Mouse (Mus musculus) ovary, adult 18-20 months (tissue): Measurements from ENCODE around the gene Olfr718-ps1.
"Not testable (repeated sequence)": the region's sequence is repeated elsewhere in the genome, so short reads cannot be mapped to it uniquely, and the experiment has no call there.

Source experiments
- DNase-seq: peaks from one replicate; pipeline ENCODE4 v3.0.0; 2022; ENCODE audit warnings: low spot score, mixed read lengths

The Olfr718-ps1 gene

GRCm38 (mm10) chr5:143147481-143147880, at the start of gene Olfr718-ps1:
Gene Olfr718-ps1, minus strand, starts transcription at chr5:143147581.
- DNase-seq, result no peak

GRCm38 (mm10) chr5:143196506-143196905, 49.1 kb upstream of the Olfr718-ps1 start:
- no peak for DNase-seq

- DNase-seq, result no peak
These were observed 47.8 kb upstream of the Olfr718-ps1 start for GRCm38 (mm10) chr5:143195166-143195565.

- not testable (repeated sequence) for DNase-seq
These were observed 47.4 kb upstream of the Olfr718-ps1 start for GRCm38 (mm10) chr5:143194747-143195146.

GRCm38 (mm10) chr5:143192806-143193205, 45.4 kb upstream of the Olfr718-ps1 start:
- DNase-seq, result no peak

- not testable (repeated sequence) for DNase-seq
These were observed 40.6 kb upstream of the Olfr718-ps1 start for GRCm38 (mm10) chr5:143188014-143188413.

GRCm38 (mm10) chr5:143180255-143181076, 33.1 kb upstream of the Olfr718-ps1 start, which contains the start of the genes Rbak and Spdye4b:
Gene Rbak, minus strand, starts transcription at chr5:143180775.
Gene Spdye4b, plus strand, starts transcription at chr5:143181017.
- DNase-seq, result peak; percentile 92

GRCm38 (mm10) chr5:143179179-143179578, 31.8 kb upstream of the Olfr718-ps1 start:
- no peak for DNase-seq

- DNase-seq, result no peak
These were observed 30.3 kb upstream of the Olfr718-ps1 start for GRCm38 (mm10) chr5:143177541-143178200.

GRCm38 (mm10) chr5:143175970-143176369, 28.6 kb upstream of the Olfr718-ps1 start:
- no peak for DNase-seq

GRCm38 (mm10) chr5:143165508-143166070, 18.2 kb upstream of the Olfr718-ps1 start:
- no peak for DNase-seq

GRCm38 (mm10) chr5:143155534-143155933, 8.2 kb upstream of the Olfr718-ps1 start:
- no peak for DNase-seq

GRCm38 (mm10) chr5:143153756-143154155, 6.4 kb upstream of the Olfr718-ps1 start:
- no peak for DNase-seq

- DNase-seq, result no peak
These were observed 2.7 kb upstream of the Olfr718-ps1 start for GRCm38 (mm10) chr5:143150044-143150443.

- DNase-seq, result no peak
These were observed 2.2 kb upstream of the Olfr718-ps1 start for GRCm38 (mm10) chr5:143149536-143149935.

- DNase-seq, result no peak
These were observed 1.3 kb upstream of the Olfr718-ps1 start for GRCm38 (mm10) chr5:143148661-143149060.

- DNase-seq, result no peak
These were observed 9.8 kb downstream of the Olfr718-ps1 start for GRCm38 (mm10) chr5:143137580-143137979.

GRCm38 (mm10) chr5:143135042-143135441, 12.3 kb downstream of the Olfr718-ps1 start:
- no peak for DNase-seq

- not testable (repeated sequence) for DNase-seq
These were observed 13.0 kb downstream of the Olfr718-ps1 start for GRCm38 (mm10) chr5:143134216-143135010.

- DNase-seq, result no peak
These were observed 14.4 kb downstream of the Olfr718-ps1 start for GRCm38 (mm10) chr5:143132935-143133514.

GRCm38 (mm10) chr5:143130342-143130741, 17.0 kb downstream of the Olfr718-ps1 start:
- no peak for DNase-seq
